Mouse (Mus musculus) lung, postnatal 25 days (tissue): ENCODE measurements around the gene Kdm2a.

Source experiments
- DNase-seq: peaks from one replicate; pipeline ENCODE4 v3.0.0; 2022; ENCODE audit warnings: low spot score

The Kdm2a gene

GRCm38 (mm10) chr19:4298322-4299121 is 99.6 kb downstream of the Kdm2a start:
- DNase-seq = no peak

- no peak for DNase-seq
Measured at GRCm38 (mm10) chr19:4297851-4298250, 100.2 kb downstream of the Kdm2a start.

- DNase-seq = no peak
Measured at GRCm38 (mm10) chr19:4296611-4297010, 101.5 kb downstream of the Kdm2a start.

GRCm38 (mm10) chr19:4295391-4295790 is 102.7 kb downstream of the Kdm2a start:
- DNase-seq = no peak

- DNase-seq = peak; percentile 90
Measured at GRCm38 (mm10) chr19:4294381-4295097, 103.5 kb downstream of the Kdm2a start.

GRCm38 (mm10) chr19:4291161-4291560 is 106.9 kb downstream of the Kdm2a start:
- no peak for DNase-seq

GRCm38 (mm10) chr19:4290749-4291148 is 107.3 kb downstream of the Kdm2a start:
- no peak for DNase-seq

- no peak for DNase-seq
Measured at GRCm38 (mm10) chr19:4283653-4284052, 114.4 kb downstream of the Kdm2a start.

- DNase-seq = peak; percentile 90
Measured at GRCm38 (mm10) chr19:4282898-4283553, 115.1 kb downstream of the Kdm2a start, which contains the start of gene Ankrd13d. Gene Ankrd13d (minus strand): TSS chr19:4283137.

- DNase-seq = no peak
Measured at GRCm38 (mm10) chr19:4280425-4280824, 117.7 kb downstream of the Kdm2a start.

GRCm38 (mm10) chr19:4279487-4279886 is 118.6 kb downstream of the Kdm2a start:
- DNase-seq = no peak

GRCm38 (mm10) chr19:4270972-4271371 is 127.1 kb downstream of the Kdm2a start:
- no peak for DNase-seq

- no peak for DNase-seq
Measured at GRCm38 (mm10) chr19:4270187-4270586, 127.9 kb downstream of the Kdm2a start.

- peak; percentile 88 for DNase-seq
Measured at GRCm38 (mm10) chr19:4268566-4269361, 129.3 kb downstream of the Kdm2a start, which contains the start of gene Ssh3. Gene Ssh3 (minus strand): TSS chr19:4269180.

GRCm38 (mm10) chr19:4265956-4266355 is 132.1 kb downstream of the Kdm2a start:
- no peak for DNase-seq
